Mouse (Mus musculus) ES-Bruce4 (cell line): Measurements from ENCODE around the gene Gpx3. TPM values are rescaled to one million over a fixed set of nuclear protein-coding genes. Genes with fewer than 3 reads are reported as not detected.
"Not testable (repeated sequence)": the region's sequence is repeated elsewhere in the genome, so short reads cannot be mapped to it uniquely, and the experiment has no call there.

Experiments used
- H3K27ac ChIP-seq: 2 replicates; pipeline ENCODE4 v1.5.1; 2012; ENCODE audit warnings: low read length, inconsistent platforms; ENCODE audit not compliant: insufficient read depth
- H3K27me3 ChIP-seq: 2 replicates; pipeline ENCODE4 v1.6.1; 2012; ENCODE audit warnings: mild to moderate bottlenecking, low read length, inconsistent platforms; ENCODE audit not compliant: control insufficient read depth, poor library complexity, insufficient read depth, severe bottlenecking
- H3K36me3 ChIP-seq: 2 replicates; pipeline ENCODE4 v1.6.1; 2012; ENCODE audit warnings: inconsistent platforms, mild to moderate bottlenecking, low read length, moderate library complexity; ENCODE audit not compliant: control insufficient read depth, poor library complexity, insufficient read depth, severe bottlenecking
- H3K4me1 ChIP-seq: one replicate; pipeline ENCODE4 v1.8.1; 2011; ENCODE audit warnings: low read length; ENCODE audit not compliant: control insufficient read depth, insufficient read depth
- H3K4me3 ChIP-seq: 2 replicates; pipeline ENCODE4 v1.5.1; 2011; ENCODE audit warnings: low read depth, mild to moderate bottlenecking, low read length
- H3K9ac ChIP-seq: 2 replicates; pipeline ENCODE4 v1.6.1; 2012; ENCODE audit warnings: low read depth, mild to moderate bottlenecking, inconsistent platforms; ENCODE audit not compliant: poor library complexity, severe bottlenecking
- H3K9me3 ChIP-seq: replicated peaks from 2 replicates; pipeline ENCODE4 v1.6.1; 2012; ENCODE audit warnings: mild to moderate bottlenecking, low read length, inconsistent platforms; ENCODE audit not compliant: control insufficient read depth, poor library complexity, insufficient read depth, severe bottlenecking
- CTCF ChIP-seq: IDR thresholded peaks from one replicate; pipeline ENCODE4 v1.8.1; 2011; ENCODE audit warnings: low read depth, low read length
- EP300 ChIP-seq: IDR thresholded peaks from 2 replicates; pipeline ENCODE4 v1.6.1; 2011; ENCODE audit warnings: low read depth, low read length; ENCODE audit not compliant: insufficient read depth
- POLR2A ChIP-seq: IDR thresholded peaks from one replicate; pipeline ENCODE4 v1.8.1; 2011; ENCODE audit warnings: low read length; ENCODE audit not compliant: insufficient read depth
- polyA plus RNA-seq: library from polyadenylated mRNA; stranded (reverse); fragments of >200 nt; gene quantifications from 2 replicates; pipeline ENCODE4 v1.2.4, GENCODE M21; 2011; ENCODE audit warnings: low read depth; ENCODE audit not compliant: missing spikeins, insufficient read depth, insufficient read length

The Gpx3 gene
- polyA plus RNA-seq, 1 experiment, result 52.4 TPM

- TF ChIP-seq EP300 (no peak), POLR2A (no peak), CTCF (no peak)
- no peaks in the 10 kb centered on the region for H3K36me3 ChIP-seq
- no peak overlapping the region for H3K27ac ChIP-seq
- no peak overlapping the region for H3K4me3 ChIP-seq
- no peaks in the 10 kb centered on the region for H3K9me3 ChIP-seq
- peaks cover 2% of the 10 kb centered on the region for H3K4me1 ChIP-seq
- no peak overlapping the region for H3K9ac ChIP-seq
- no peaks in the 10 kb centered on the region for H3K27me3 ChIP-seq
These were observed 14.3 kb upstream of the Gpx3 start for GRCm38 (mm10) chr11:54887927-54888326.

- H3K9ac ChIP-seq, result no peak overlapping the region
- H3K27me3 ChIP-seq, result no peaks in the 10 kb centered on the region
- H3K9me3 ChIP-seq, result no peaks in the 10 kb centered on the region
- no peak for TF ChIP-seq EP300
- no peak for TF ChIP-seq CTCF
- TF ChIP-seq POLR2A, result no peak
- H3K36me3 ChIP-seq, result no peaks in the 10 kb centered on the region
- no peak overlapping the region for H3K4me3 ChIP-seq
- no peak overlapping the region for H3K27ac ChIP-seq
- no peaks in the 10 kb centered on the region for H3K4me1 ChIP-seq
These were observed 10.9 kb upstream of the Gpx3 start for GRCm38 (mm10) chr11:54891341-54891740.

GRCm38 (mm10) chr11:54892091-54892490, 10.2 kb upstream of the Gpx3 start:
- no peak for TF ChIP-seq POLR2A
- no peak for TF ChIP-seq CTCF
- no peak for TF ChIP-seq EP300
- Histone ChIP-seq H3K27ac (no peak overlapping the region), H3K9me3 (no peaks in the 10 kb centered on the region), H3K27me3 (no peaks in the 10 kb centered on the region), H3K9ac (no peak overlapping the region), H3K4me3 (no peak overlapping the region), H3K36me3 (no peaks in the 10 kb centered on the region), H3K4me1 (no peaks in the 10 kb centered on the region)

- Histone ChIP-seq H3K9me3 (no peaks in the 10 kb centered on the region), H3K9ac (no peak overlapping the region), H3K4me1 (no peaks in the 10 kb centered on the region), H3K27me3 (no peaks in the 10 kb centered on the region), H3K36me3 (no peaks in the 10 kb centered on the region), H3K27ac (no peak overlapping the region), H3K4me3 (no peak overlapping the region)
- TF ChIP-seq CTCF, result no peak
- no peak for TF ChIP-seq POLR2A
- no peak for TF ChIP-seq EP300
These were observed 7.7 kb upstream of the Gpx3 start for GRCm38 (mm10) chr11:54894589-54894988.

GRCm38 (mm10) chr11:54896646-54897045, 5.6 kb upstream of the Gpx3 start:
- not testable (repeated sequence) for H3K4me1 ChIP-seq, H3K9ac ChIP-seq, H3K9me3 ChIP-seq, H3K4me3 ChIP-seq, H3K27me3 ChIP-seq, H3K36me3 ChIP-seq, H3K27ac ChIP-seq

- Histone ChIP-seq H3K36me3 (no peaks in the 10 kb centered on the region), H3K27me3 (no peaks in the 10 kb centered on the region), H3K4me3 (no peak overlapping the region), H3K4me1 (no peaks in the 10 kb centered on the region), H3K9me3 (no peaks in the 10 kb centered on the region), H3K9ac (no peak overlapping the region), H3K27ac (no peak overlapping the region)
- TF ChIP-seq EP300 (no peak), POLR2A (no peak)
These were observed 4.8 kb upstream of the Gpx3 start for GRCm38 (mm10) chr11:54897470-54897869.
